Mouse (Mus musculus) megakaryocyte, embryonic 14.5 days (primary cell): ENCODE data around the gene Sypl. TPM values are rescaled to one million over a fixed set of nuclear protein-coding genes. Genes with fewer than 3 reads are reported as not detected.

Experiments used
- H3K27me3 ChIP-seq: replicated peaks from 2 replicates; pipeline ENCODE3; 2012; ENCODE audit warnings: inconsistent platforms
- H3K36me3 ChIP-seq: replicated peaks from 2 replicates; pipeline ENCODE3; 2012; ENCODE audit warnings: low read length, inconsistent platforms, mixed read lengths
- H3K4me1 ChIP-seq: 2 replicates; pipeline ENCODE4 v1.6.1; 2012; ENCODE audit warnings: inconsistent platforms
- H3K4me3 ChIP-seq: replicated peaks from 2 replicates; pipeline ENCODE3; 2012; ENCODE audit warnings: moderate library complexity, mild to moderate bottlenecking, inconsistent platforms
- H3K9me3 ChIP-seq: 2 replicates; pipeline ENCODE4 v1.6.1; 2012; ENCODE audit warnings: inconsistent platforms
- FLI1 ChIP-seq: IDR thresholded peaks from 2 replicates; pipeline ENCODE4 v1.6.1; 2012; ENCODE audit warnings: low read length, inconsistent platforms, mixed read lengths
- GATA1 ChIP-seq: IDR thresholded peaks from 3 replicates; pipeline ENCODE4 v1.6.1; 2012; ENCODE audit warnings: mixed read lengths, low read length, inconsistent platforms, borderline replicate concordance
- polyA plus RNA-seq: library from polyadenylated mRNA; stranded (reverse); fragments of >175 nt; gene quantifications from 2 replicates; pipeline ENCODE4 v1.2.3, GENCODE M21; 2012; ENCODE audit warnings: low replicate concordance; ENCODE audit not compliant: insufficient read depth

Sypl gene
- polyA plus RNA-seq, result 5.0 and 7.1 TPM in 2 replicates

- Histone ChIP-seq H3K36me3 (peaks cover 4% of the 10 kb centered on the region), H3K9me3 (no peaks in the 10 kb centered on the region), H3K27me3 (no peaks in the 10 kb centered on the region), H3K4me3 (peak within 1 kb of the TSS; percentile 98), H3K4me1 (peaks cover 43% of the 10 kb centered on the region)
- TF ChIP-seq FLI1 (no peak), GATA1 (no peak)
These were observed at the start of gene Sypl for GRCm38 (mm10) chr12:32953596-32954215. Gene Sypl (plus strand): TSS chr12:32953891.

GRCm38 (mm10) chr12:32909686-32910085 is 44.0 kb upstream of the Sypl start:
- H3K9me3 ChIP-seq, result peaks cover 5% of the 10 kb centered on the region
- peaks cover 34% of the 10 kb centered on the region for H3K27me3 ChIP-seq
- H3K4me3 ChIP-seq, result no peak overlapping the region
- no peak for TF ChIP-seq FLI1
- no peak for TF ChIP-seq GATA1
- H3K36me3 ChIP-seq, result no peaks in the 10 kb centered on the region
- peaks cover 17% of the 10 kb centered on the region for H3K4me1 ChIP-seq

GRCm38 (mm10) chr12:32910092-32910491 is 43.6 kb upstream of the Sypl start:
- peaks cover 17% of the 10 kb centered on the region for H3K4me1 ChIP-seq
- TF ChIP-seq FLI1, result no peak
- TF ChIP-seq GATA1, result no peak
- peak overlapping the region; percentile 81 for H3K4me3 ChIP-seq
- no peaks in the 10 kb centered on the region for H3K36me3 ChIP-seq
- H3K27me3 ChIP-seq, result peaks cover 34% of the 10 kb centered on the region
- peaks cover 5% of the 10 kb centered on the region for H3K9me3 ChIP-seq

- Histone ChIP-seq H3K36me3 (no peaks in the 10 kb centered on the region), H3K4me3 (peak overlapping the region; percentile 81), H3K9me3 (peaks cover 5% of the 10 kb centered on the region), H3K4me1 (peaks cover 17% of the 10 kb centered on the region), H3K27me3 (peaks cover 34% of the 10 kb centered on the region)
- TF ChIP-seq GATA1, result no peak
- TF ChIP-seq FLI1, result no peak
These were observed 43.0 kb upstream of the Sypl start for GRCm38 (mm10) chr12:32910560-32911194.

- no peaks in the 10 kb centered on the region for H3K36me3 ChIP-seq
- peaks cover 34% of the 10 kb centered on the region for H3K27me3 ChIP-seq
- peaks cover 17% of the 10 kb centered on the region for H3K4me1 ChIP-seq
- H3K4me3 ChIP-seq, result no peak overlapping the region
- no peak for TF ChIP-seq GATA1
- peaks cover 5% of the 10 kb centered on the region for H3K9me3 ChIP-seq
These were observed 42.1 kb upstream of the Sypl start for GRCm38 (mm10) chr12:32911569-32911968.

GRCm38 (mm10) chr12:32912772-32913171 is 40.9 kb upstream of the Sypl start:
- TF ChIP-seq GATA1, result no peak
- no peak for TF ChIP-seq FLI1
- H3K4me3 ChIP-seq, result no peak overlapping the region

GRCm38 (mm10) chr12:32918683-32919082 is 35.0 kb upstream of the Sypl start:
- H3K36me3 ChIP-seq, result no peaks in the 10 kb centered on the region
- no peak overlapping the region for H3K4me3 ChIP-seq
- no peak for TF ChIP-seq GATA1
- TF ChIP-seq FLI1, result no peak

More at GRCm38 (mm10) chr12:32912772-32913171, 40.9 kb upstream of the Sypl start:
- H3K36me3 ChIP-seq, result no peaks in the 10 kb centered on the region
- peaks cover 17% of the 10 kb centered on the region for H3K4me1 ChIP-seq
- H3K27me3 ChIP-seq, result peaks cover 24% of the 10 kb centered on the region
- peaks cover 5% of the 10 kb centered on the region for H3K9me3 ChIP-seq

GRCm38 (mm10) chr12:32919091-32919490 is 34.6 kb upstream of the Sypl start:
- Histone ChIP-seq H3K4me1 (peaks cover 14% of the 10 kb centered on the region), H3K9me3 (peaks cover 19% of the 10 kb centered on the region), H3K36me3 (no peaks in the 10 kb centered on the region), H3K4me3 (no peak overlapping the region), H3K27me3 (peaks cover 17% of the 10 kb centered on the region)
- TF ChIP-seq GATA1, result no peak
- no peak for TF ChIP-seq FLI1

More at GRCm38 (mm10) chr12:32918683-32919082, 35.0 kb upstream of the Sypl start:
- H3K27me3 ChIP-seq, result peaks cover 17% of the 10 kb centered on the region
- H3K4me1 ChIP-seq, result peaks cover 14% of the 10 kb centered on the region
- peaks cover 18% of the 10 kb centered on the region for H3K9me3 ChIP-seq

GRCm38 (mm10) chr12:32919527-32919926 is 34.2 kb upstream of the Sypl start:
- Histone ChIP-seq H3K36me3 (no peaks in the 10 kb centered on the region), H3K4me1 (peaks cover 11% of the 10 kb centered on the region; the same call in 1 of the 2 replicates), H3K4me3 (no peak overlapping the region), H3K27me3 (peaks cover 16% of the 10 kb centered on the region), H3K9me3 (peaks cover 19% of the 10 kb centered on the region)
- TF ChIP-seq FLI1, result no peak
- no peak for TF ChIP-seq GATA1

GRCm38 (mm10) chr12:32920185-32920788 is 33.4 kb upstream of the Sypl start:
- no peak for TF ChIP-seq FLI1
- TF ChIP-seq GATA1, result no peak

More at GRCm38 (mm10) chr12:32920185-32920788, 33.4 kb upstream of the Sypl start:
- H3K9me3 ChIP-seq, result peaks cover 19% of the 10 kb centered on the region
- H3K36me3 ChIP-seq, result no peaks in the 10 kb centered on the region
- no peak overlapping the region for H3K4me3 ChIP-seq
- H3K27me3 ChIP-seq, result peaks cover 17% of the 10 kb centered on the region
- H3K4me1 ChIP-seq, result peaks cover 11% of the 10 kb centered on the region; the same call in 1 of the 2 replicates
